Mouse (Mus musculus) MEL (cell line): ENCODE data around the gene Lbx2. TPM values are rescaled to one million over a fixed set of nuclear protein-coding genes. Genes with fewer than 3 reads are reported as not detected.

Experiments
- DNase-seq: peaks from one replicate; pipeline ENCODE4 v3.0.0; 2011; ENCODE audit warnings: low read depth, low spot score
- H3K27ac ChIP-seq: 2 replicates; pipeline ENCODE4 v1.5.1; 2012; ENCODE audit warnings: low read depth, mild to moderate bottlenecking, control low read depth, low read length, moderate library complexity; ENCODE audit not compliant: control insufficient read depth
- H3K27me3 ChIP-seq, 2 experiments: fragments of 150-350 bp in 1 of 2; sonication (generic) in 1 of 2; 2 replicates each; pipeline ENCODE4 v1.6.1; 2012; ENCODE audit warnings: low read length in 2 of 2, mild to moderate bottlenecking in 2 of 2, improper control_type of control experiment in 1 of 2, moderate library complexity in 1 of 2; ENCODE audit not compliant: insufficient read depth in 2 of 2, control insufficient read depth in 1 of 2
- H3K36me3 ChIP-seq, 2 experiments: 2 replicates each; pipeline ENCODE4 v1.6.1; 2012 to 2014; ENCODE audit warnings: low read length in 2 of 2, improper control_type of control experiment in 1 of 2, inconsistent platforms in 1 of 2, mild to moderate bottlenecking in 1 of 2; ENCODE audit not compliant: insufficient read depth in 2 of 2, control insufficient read depth in 1 of 2
- H3K4me1 ChIP-seq, 2 experiments: fragments of 150-350 bp in 1 of 2; sonication (generic) in 1 of 2; 2 replicates each; pipeline ENCODE4 v1.6.1; 2012; ENCODE audit warnings: low read length in 2 of 2, improper control_type of control experiment in 1 of 2, mild to moderate bottlenecking in 1 of 2; ENCODE audit not compliant: insufficient read depth in 2 of 2, control insufficient read depth in 1 of 2
- H3K4me3 ChIP-seq, 2 experiments: fragments of 150-350 bp in 1 of 2; sonication (generic) in 1 of 2; 2 replicates each; pipeline ENCODE4 v1.5.1; 2012; ENCODE audit warnings: low read depth in 2 of 2, low read length in 2 of 2, mild to moderate bottlenecking in 2 of 2, moderate library complexity in 2 of 2, control low read depth in 1 of 2, improper control_type of control experiment in 1 of 2; ENCODE audit not compliant: control insufficient read depth in 1 of 2, insufficient read depth in 1 of 2
- H3K79me2 ChIP-seq: 2 replicates; pipeline ENCODE4 v1.6.1; 2012; ENCODE audit warnings: mild to moderate bottlenecking, low read length, moderate library complexity; ENCODE audit not compliant: control insufficient read depth, poor library complexity, insufficient read depth
- H3K9ac ChIP-seq: 2 replicates; pipeline ENCODE4 v1.6.1; 2012; ENCODE audit warnings: low read depth, mild to moderate bottlenecking, control low read depth, low read length, moderate library complexity; ENCODE audit not compliant: control insufficient read depth, poor library complexity, severe bottlenecking
- H3K9me3 ChIP-seq: fragments of 150-350 bp; sonication (generic); replicated peaks from 2 replicates; pipeline ENCODE4 v1.6.1; 2012; ENCODE audit warnings: mild to moderate bottlenecking, low read length, improper control_type of control experiment, moderate library complexity; ENCODE audit not compliant: insufficient read depth
- BHLHE40 ChIP-seq: IDR thresholded peaks from 2 replicates; pipeline ENCODE4 v1.6.1; 2012; ENCODE audit warnings: low read depth, mild to moderate bottlenecking, inconsistent platforms, low read length, improper control_type of control experiment, borderline replicate concordance
- EP300 ChIP-seq, 2 experiments: IDR thresholded peaks; 2 replicates each; pipeline ENCODE4 v1.6.1; 2011; ENCODE audit warnings: improper control_type of control experiment in 2 of 2, low read length in 2 of 2, low read depth in 1 of 2, mild to moderate bottlenecking in 1 of 2
- MAFK ChIP-seq: IDR thresholded peaks from 2 replicates; pipeline ENCODE4 v1.6.1; 2011; ENCODE audit warnings: low read depth, mild to moderate bottlenecking, low read length, improper control_type of control experiment, borderline replicate concordance
- MAX ChIP-seq: IDR thresholded peaks from 2 replicates; pipeline ENCODE4 v1.6.1; 2011; ENCODE audit warnings: low read length, improper control_type of control experiment
- MAZ ChIP-seq: IDR thresholded peaks from 2 replicates; pipeline ENCODE4 v1.6.1; 2012; ENCODE audit warnings: low read depth, mild to moderate bottlenecking, inconsistent platforms, low read length, improper control_type of control experiment
- MEF2A ChIP-seq: IDR thresholded peaks from 2 replicates; pipeline ENCODE4 v1.6.1; 2014; ENCODE audit warnings: low read depth, mild to moderate bottlenecking, inconsistent platforms, low read length, improper control_type of control experiment; ENCODE audit not compliant: poor library complexity, insufficient replicate concordance, severe bottlenecking; ENCODE audit errors: extremely low read depth
- MYB ChIP-seq: IDR thresholded peaks from 2 replicates; pipeline ENCODE4 v1.6.1; 2011; ENCODE audit warnings: mild to moderate bottlenecking, low read depth, low read length, improper control_type of control experiment
- MYC ChIP-seq: IDR thresholded peaks from 2 replicates; pipeline ENCODE4 v1.6.1; 2011; ENCODE audit warnings: low read depth, mild to moderate bottlenecking, low read length, improper control_type of control experiment, moderate library complexity
- NELFE ChIP-seq: IDR thresholded peaks from 2 replicates; pipeline ENCODE4 v1.6.1; 2011; ENCODE audit warnings: low read depth, low read length, improper control_type of control experiment
- NRF1 ChIP-seq: IDR thresholded peaks from 2 replicates; pipeline ENCODE4 v1.6.1; 2014; ENCODE audit warnings: low read depth, mild to moderate bottlenecking, inconsistent platforms, low read length, improper control_type of control experiment, moderate library complexity; ENCODE audit not compliant: poor library complexity, insufficient read depth, severe bottlenecking
- POLR2A ChIP-seq, 2 experiments: IDR thresholded peaks; 2 replicates each; pipeline ENCODE4 v1.6.1; 2011 to 2012; ENCODE audit warnings: low read length in 2 of 2, mild to moderate bottlenecking in 2 of 2, control low read depth in 1 of 2, improper control_type of control experiment in 1 of 2, low read depth in 1 of 2, moderate library complexity in 1 of 2; ENCODE audit not compliant: control insufficient read depth in 1 of 2, insufficient read depth in 1 of 2, poor library complexity in 1 of 2
- RAD21 ChIP-seq: IDR thresholded peaks from 2 replicates; pipeline ENCODE4 v1.6.1; 2011; ENCODE audit warnings: mild to moderate bottlenecking, low read depth, low read length, improper control_type of control experiment
- SIN3A ChIP-seq: IDR thresholded peaks from 2 replicates; pipeline ENCODE4 v1.6.1; 2012; ENCODE audit warnings: low read length, improper control_type of control experiment, inconsistent platforms
- TAL1 ChIP-seq: IDR thresholded peaks from 2 replicates; pipeline ENCODE4 v1.6.1; 2012; ENCODE audit warnings: mild to moderate bottlenecking, inconsistent platforms, low read length, moderate library complexity, mixed read lengths
- TCF12 ChIP-seq: IDR thresholded peaks from 2 replicates; pipeline ENCODE4 v1.6.1; 2014; ENCODE audit warnings: low read depth, mild to moderate bottlenecking, inconsistent platforms, low read length, improper control_type of control experiment, moderate library complexity
- UBTF ChIP-seq: IDR thresholded peaks from 2 replicates; pipeline ENCODE4 v1.6.1; 2012; ENCODE audit warnings: low read depth, mild to moderate bottlenecking, inconsistent platforms, low read length, improper control_type of control experiment, moderate library complexity, borderline replicate concordance; ENCODE audit not compliant: insufficient read depth
- USF1 ChIP-seq: IDR thresholded peaks from 2 replicates; pipeline ENCODE4 v1.6.1; 2014; ENCODE audit warnings: low read depth, mild to moderate bottlenecking, inconsistent platforms, low read length, improper control_type of control experiment, moderate library complexity
- ZC3H11A ChIP-seq: IDR thresholded peaks from 2 replicates; pipeline ENCODE4 v1.6.1; 2012; ENCODE audit warnings: low read depth, mild to moderate bottlenecking, inconsistent platforms, low read length, improper control_type of control experiment
- ZNF384 ChIP-seq: IDR thresholded peaks from 2 replicates; pipeline ENCODE4 v1.6.1; 2012; ENCODE audit warnings: low read depth, mild to moderate bottlenecking, inconsistent platforms, low read length, improper control_type of control experiment
- polyA plus RNA-seq, 2 experiments: library from polyadenylated mRNA; stranded (reverse) in 1 of 2; unstranded in 1 of 2; fragments of >175 nt in 1 of 2; fragments of >200 nt in 1 of 2; gene quantifications; 2 replicates each; pipeline versions ENCODE4 v1.2.1 to v1.2.4; 2012; ENCODE audit warnings: low replicate concordance in 2 of 2, low read depth in 1 of 2; ENCODE audit not compliant: insufficient read length in 2 of 2, insufficient read depth in 1 of 2, missing spikeins in 1 of 2
- total RNA-seq: library from RNA; depleted of rRNA; stranded (reverse); fragments of 300-350 nt; gene quantifications from 2 replicates; pipeline ENCODE4 v1.2.3, GENCODE M21; 2012; rRNA removed

Lbx2 gene
- total RNA-seq (0.23 and 0.58 TPM in 2 replicates), polyA plus RNA-seq (under 1 TPM in 1 of 2 experiments, not detected in 1; 0.85 TPM)

- no peak within 1 kb of the TSS for H3K4me3 ChIP-seq
- no peak for TF ChIP-seq MYC
- no peak for TF ChIP-seq ZC3H11A
- no peak for TF ChIP-seq MYB
- TF ChIP-seq USF1: no peak
- no peak for TF ChIP-seq POLR2A (IDR thresholded peaks at IDR 0.05; ENCODE audit: control insufficient read depth in 1 of 2, insufficient read depth in 1 of 2, low read depth in 1 of 2, low read length in 2 of 2, poor library complexity in 1 of 2)
- TF ChIP-seq TAL1: no peak
- no peak for TF ChIP-seq ZNF384
- no peak for TF ChIP-seq TCF12
- no peak for TF ChIP-seq EP300 (IDR thresholded peaks at IDR 0.05; ENCODE audit: low read depth in 1 of 2, low read length in 2 of 2)
- TF ChIP-seq UBTF: no peak
- no peak for TF ChIP-seq MAFK
- no peak for TF ChIP-seq MAZ
- no peak for TF ChIP-seq NRF1
- TF ChIP-seq MEF2A: no peak
- no peak for TF ChIP-seq SIN3A
- TF ChIP-seq NELFE: no peak
- no peak for TF ChIP-seq MAX
- H3K4me1 ChIP-seq: no peaks in the 10 kb centered on the region
- peaks cover 2 to 4% of the 10 kb centered on the region in 2 experiments; a peak in 2 of 4 replicates for H3K27me3 ChIP-seq
- no peaks in the 10 kb centered on the region for H3K9me3 ChIP-seq
- no peak within 1 kb of the TSS for H3K9ac ChIP-seq
- H3K36me3 ChIP-seq: no peaks in the 10 kb centered on the region
- no peaks in the 10 kb centered on the region for H3K79me2 ChIP-seq
- DNase-seq: no peak
- no peak within 1 kb of the TSS for H3K27ac ChIP-seq
These were observed at the start of gene Lbx2 for GRCm38 (mm10) chr6:83086121-83087035. Gene Lbx2, plus strand, starts transcription at chr6:83086367.

DNA sequence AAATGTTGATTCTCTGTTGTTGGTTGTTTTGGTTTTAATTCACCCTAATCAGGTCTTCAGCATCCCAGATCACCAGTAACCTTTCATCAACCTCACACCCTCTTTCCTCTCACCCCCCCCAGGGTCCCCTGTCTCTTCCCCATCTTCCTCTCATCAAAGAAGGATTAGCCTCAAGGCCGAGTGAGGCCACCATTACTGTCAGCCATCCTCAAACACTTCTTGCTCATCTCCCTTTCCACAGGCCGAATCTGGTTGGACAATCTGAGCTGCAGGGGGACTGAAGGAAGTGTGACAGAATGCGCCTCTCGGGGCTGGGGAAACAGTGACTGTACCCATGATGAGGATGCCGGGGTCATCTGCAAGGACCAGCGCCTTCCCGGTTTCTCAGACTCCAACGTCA, 49.0 kb upstream of the Lbx2 start:
- no peak overlapping the region for H3K9ac ChIP-seq
- H3K4me1 ChIP-seq: peaks cover 0 to 8% of the 10 kb centered on the region in 2 experiments; a peak in 3 of 4 replicates
- H3K4me3 ChIP-seq: no peak overlapping the region
- no peak for DNase-seq
- peaks cover 0 to 3% of the 10 kb centered on the region in 2 experiments; a peak in 2 of 4 replicates for H3K36me3 ChIP-seq
- H3K27me3 ChIP-seq: no peaks in the 10 kb centered on the region; a peak in 1 of 4 replicates
- peaks cover 9% of the 10 kb centered on the region for H3K79me2 ChIP-seq
- H3K9me3 ChIP-seq: no peaks in the 10 kb centered on the region
- H3K27ac ChIP-seq: no peak overlapping the region
- TF ChIP-seq ZC3H11A (no peak), MYB (no peak), BHLHE40 (no peak), EP300 (IDR thresholded peaks at IDR 0.05; ENCODE audit: low read depth in 1 of 2, low read length in 2 of 2) (no peak), TAL1 (no peak), RAD21 (no peak), USF1 (no peak), UBTF (no peak), ZNF384 (no peak), NRF1 (no peak)
